Mouse (Mus musculus): ENCODE results near the gene Sult2b1. TPM values are rescaled to one million over a fixed set of nuclear protein-coding genes. Genes with fewer than 3 reads are reported as not detected.

Gene Sult2b1
- polyA plus RNA-seq, 2 experiments, result 0.35 to 0.43 TPM

DNA sequence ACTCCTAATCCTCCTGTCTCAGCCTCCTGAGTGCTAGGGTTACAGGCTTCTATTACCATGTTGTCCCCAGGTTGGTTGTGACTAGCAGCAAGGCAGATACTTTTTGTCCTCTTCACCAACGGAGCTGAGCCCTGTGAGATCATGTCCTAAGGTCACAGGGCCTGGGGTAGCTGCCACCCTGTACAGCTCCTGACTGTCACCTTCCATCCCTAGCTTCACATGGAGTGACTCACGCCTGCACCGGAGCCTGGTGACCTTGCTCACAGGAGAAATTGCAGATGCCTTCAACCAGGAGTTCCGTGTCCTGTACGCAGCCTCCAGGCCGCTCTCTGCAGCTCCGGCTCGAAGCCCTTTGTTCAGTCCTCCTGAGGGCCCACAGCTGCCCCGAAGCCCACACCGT is 58.0 kb downstream of the Sult2b1 start:
- H3K4me1 ChIP-seq (replicated peaks; ENCODE audit: control insufficient read depth in 2 of 2, insufficient read depth in 2 of 2, low read length in 1 of 2), result no peaks in the 10 kb centered on the region
- no peak overlapping the region for H3K9ac ChIP-seq (replicated peaks)
- no peak overlapping the region for H3K4me2 ChIP-seq (ENCODE audit: low read depth)
- TF ChIP-seq EP300 (IDR thresholded peaks at IDR 0.05; ENCODE audit: low read depth), result no peak
- TF ChIP-seq CTCF (IDR thresholded peaks at IDR 0.05; ENCODE audit: low read depth), result no peak
- 86% methylated on average over 10 of the region's 10 CpGs for WGBS (ENCODE audit: insufficient replicate concordance)
- no peaks in the 10 kb centered on the region for H3K9me3 ChIP-seq (ENCODE audit: control insufficient read depth, low read length)
- peaks cover 17% of the 10 kb centered on the region for H3K36me3 ChIP-seq (replicated peaks; ENCODE audit: control insufficient read depth, insufficient read depth, low read depth)
- H3K27ac ChIP-seq, result no peak overlapping the region
- ATAC-seq (ENCODE audit: insufficient read depth) (no peak), DNase-seq (ENCODE audit: low read depth in 3 of 3, low spot score in 3 of 3) (no peak)
- no peaks in the 10 kb centered on the region for H3K27me3 ChIP-seq (ENCODE audit: control insufficient read depth, insufficient read depth, low read length)
- H3K4me3 ChIP-seq (ENCODE audit: insufficient read depth in 1 of 2, low read depth in 2 of 2, low read length in 2 of 2), result no peak overlapping the region

DNA sequence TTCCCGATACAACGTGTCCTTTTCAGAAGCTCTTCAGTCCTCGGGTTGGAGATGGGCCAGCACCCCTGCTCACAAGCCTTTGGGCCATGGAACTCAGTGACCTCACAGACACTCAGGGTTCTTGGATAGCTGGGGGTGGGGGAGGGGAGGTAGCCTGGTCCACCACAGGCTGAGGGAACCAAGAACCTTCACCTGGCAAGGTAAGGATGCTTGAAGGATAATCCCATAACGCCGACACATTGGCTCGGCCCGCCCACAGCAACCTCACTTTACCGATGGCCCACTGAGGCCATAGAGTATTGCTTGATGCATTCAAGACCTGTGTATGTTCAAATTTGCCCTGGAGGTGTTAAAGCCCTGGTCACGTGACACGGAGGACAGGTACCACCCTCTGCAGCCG is 58.8 kb downstream of the Sult2b1 start, which contains the start of gene Spaca4:
Gene Spaca4 (minus strand): TSS at position 101 of the 400 bp plus-strand sequence.
- Histone ChIP-seq H3K9ac (replicated peaks) (no peak within 1 kb of the TSS), H3K4me3 (ENCODE audit: insufficient read depth in 1 of 2, low read depth in 2 of 2, low read length in 2 of 2) (no peak within 1 kb of the TSS), H3K27ac (no peak within 1 kb of the TSS), H3K36me3 (replicated peaks; ENCODE audit: control insufficient read depth, insufficient read depth, low read depth) (peaks cover 24% of the 10 kb centered on the region), H3K4me2 (ENCODE audit: low read depth) (no peak within 1 kb of the TSS), H3K4me1 (replicated peaks; ENCODE audit: control insufficient read depth in 2 of 2, insufficient read depth in 2 of 2, low read length in 1 of 2) (no peaks in the 10 kb centered on the region), H3K27me3 (ENCODE audit: control insufficient read depth, insufficient read depth, low read length) (no peaks in the 10 kb centered on the region), H3K9me3 (ENCODE audit: control insufficient read depth, low read length) (no peaks in the 10 kb centered on the region)
- WGBS (ENCODE audit: insufficient replicate concordance), result 80% methylated on average over 11 of the region's 11 CpGs
- ATAC-seq (ENCODE audit: insufficient read depth) (no peak), DNase-seq (ENCODE audit: low read depth in 3 of 3, low spot score in 3 of 3) (no peak)
- TF ChIP-seq CTCF (IDR thresholded peaks at IDR 0.05; ENCODE audit: low read depth) (no peak), EP300 (IDR thresholded peaks at IDR 0.05; ENCODE audit: low read depth) (no peak)

DNA sequence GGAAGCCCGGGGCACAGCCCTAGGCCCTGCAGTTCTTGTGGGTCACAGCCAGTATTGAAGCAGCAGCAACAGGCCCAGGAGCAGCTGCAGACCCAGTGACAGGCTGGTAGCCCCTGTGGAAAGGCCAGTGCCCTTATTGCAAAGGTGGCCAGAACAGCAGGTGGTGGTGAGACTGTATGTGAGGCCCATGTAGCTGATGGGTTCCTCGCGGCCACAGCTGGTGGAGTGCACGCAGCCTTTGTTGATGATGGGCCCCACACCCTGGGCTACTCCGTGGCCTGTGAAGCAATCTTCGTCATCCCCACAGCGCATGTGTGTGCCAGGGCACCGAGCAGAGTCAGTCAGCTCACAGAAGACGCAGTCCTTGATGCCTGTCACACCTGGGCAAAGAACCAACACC is 59.3 kb downstream of the Sult2b1 start:
- H3K4me2 ChIP-seq (ENCODE audit: low read depth), result no peak overlapping the region
- ATAC-seq (ENCODE audit: insufficient read depth) (no peak), DNase-seq (ENCODE audit: low read depth in 3 of 3, low spot score in 3 of 3) (no peak)
- no peaks in the 10 kb centered on the region for H3K27me3 ChIP-seq (ENCODE audit: control insufficient read depth, insufficient read depth, low read length)
- peaks cover 28% of the 10 kb centered on the region for H3K36me3 ChIP-seq (replicated peaks; ENCODE audit: control insufficient read depth, insufficient read depth, low read depth)
- H3K9ac ChIP-seq (replicated peaks), result no peak overlapping the region
- no peak overlapping the region for H3K27ac ChIP-seq
- no peak overlapping the region for H3K4me3 ChIP-seq (ENCODE audit: insufficient read depth in 1 of 2, low read depth in 2 of 2, low read length in 2 of 2)
- 74% methylated on average over 9 of the region's 9 CpGs for WGBS (ENCODE audit: insufficient replicate concordance)
- no peaks in the 10 kb centered on the region for H3K9me3 ChIP-seq (ENCODE audit: control insufficient read depth, low read length)
- no peak for TF ChIP-seq CTCF (IDR thresholded peaks at IDR 0.05; ENCODE audit: low read depth)
- no peak for TF ChIP-seq EP300 (IDR thresholded peaks at IDR 0.05; ENCODE audit: low read depth)
- no peaks in the 10 kb centered on the region for H3K4me1 ChIP-seq (replicated peaks; ENCODE audit: control insufficient read depth in 2 of 2, insufficient read depth in 2 of 2, low read length in 1 of 2)

DNA sequence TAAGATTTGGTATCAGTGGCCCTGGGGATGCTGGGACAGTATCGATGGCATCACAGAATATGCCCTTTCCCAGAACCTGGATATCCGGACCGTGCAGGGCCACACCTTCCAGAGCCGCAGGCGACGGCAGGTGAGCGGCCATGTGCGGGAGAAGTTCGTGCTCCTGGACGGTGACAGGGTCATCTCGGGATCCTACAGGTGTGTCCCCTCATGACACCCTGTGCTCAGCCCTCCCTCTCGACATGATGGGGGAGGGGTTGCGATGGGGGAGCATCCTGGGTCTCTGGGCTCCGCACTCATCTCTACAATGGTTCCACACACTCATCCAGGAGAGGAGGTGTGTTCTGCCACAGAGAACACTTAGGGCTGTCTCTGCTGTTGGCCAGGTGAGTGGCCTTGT is 60.7 kb downstream of the Sult2b1 start:
- Histone ChIP-seq H3K36me3 (replicated peaks; ENCODE audit: control insufficient read depth, insufficient read depth, low read depth) (peaks cover 41% of the 10 kb centered on the region), H3K4me3 (ENCODE audit: insufficient read depth in 1 of 2, low read depth in 2 of 2, low read length in 2 of 2) (no peak overlapping the region), H3K9ac (replicated peaks) (no peak overlapping the region), H3K4me2 (ENCODE audit: low read depth) (no peak overlapping the region), H3K4me1 (replicated peaks; ENCODE audit: control insufficient read depth in 2 of 2, insufficient read depth in 2 of 2, low read length in 1 of 2) (peaks cover 3 to 8% of the 10 kb centered on the region in 2 experiments; a peak in 1 of 4 replicates), H3K27ac (no peak overlapping the region), H3K27me3 (ENCODE audit: control insufficient read depth, insufficient read depth, low read length) (no peaks in the 10 kb centered on the region), H3K9me3 (ENCODE audit: control insufficient read depth, low read length) (no peaks in the 10 kb centered on the region)
- ATAC-seq (ENCODE audit: insufficient read depth) (no peak), DNase-seq (ENCODE audit: low read depth in 3 of 3, low spot score in 3 of 3) (no peak)
- WGBS (ENCODE audit: insufficient replicate concordance), result 88% methylated on average over 14 of the region's 14 CpGs
- TF ChIP-seq EP300 (IDR thresholded peaks at IDR 0.05; ENCODE audit: low read depth) (no peak), CTCF (IDR thresholded peaks at IDR 0.05; ENCODE audit: low read depth) (no peak)

DNA sequence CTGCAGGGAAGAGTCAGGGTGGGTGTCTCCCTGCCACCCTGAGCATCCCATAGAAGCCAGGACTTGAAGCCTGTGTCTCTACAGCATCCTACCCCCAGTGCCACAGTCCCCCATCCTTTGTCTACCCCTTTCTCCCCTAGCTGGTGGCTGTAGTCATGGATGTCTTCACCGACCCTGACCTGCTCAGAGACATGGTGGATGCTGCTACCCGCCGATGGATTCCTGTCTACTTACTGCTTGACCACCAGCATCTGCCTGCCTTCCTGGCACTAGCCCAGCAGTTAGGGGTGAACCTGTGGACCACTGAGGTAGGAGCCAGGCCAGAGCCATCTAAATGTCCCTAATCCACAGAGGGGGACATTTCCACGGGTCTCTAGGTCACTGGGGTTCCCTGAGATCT is 61.2 kb downstream of the Sult2b1 start:
- ATAC-seq (ENCODE audit: insufficient read depth) (no peak), DNase-seq (ENCODE audit: low read depth in 3 of 3, low spot score in 3 of 3) (no peak)
- peaks cover 3 to 8% of the 10 kb centered on the region in 2 experiments; a peak in 1 of 4 replicates for H3K4me1 ChIP-seq (replicated peaks; ENCODE audit: control insufficient read depth in 2 of 2, insufficient read depth in 2 of 2, low read length in 1 of 2)
- WGBS (ENCODE audit: insufficient replicate concordance), result 77% methylated on average over 4 of the region's 4 CpGs
- no peak overlapping the region for H3K4me2 ChIP-seq (ENCODE audit: low read depth)
- H3K27ac ChIP-seq, result no peak overlapping the region
- TF ChIP-seq CTCF (IDR thresholded peaks at IDR 0.05; ENCODE audit: low read depth) (no peak), EP300 (IDR thresholded peaks at IDR 0.05; ENCODE audit: low read depth) (no peak)
- no peak overlapping the region for H3K4me3 ChIP-seq (ENCODE audit: insufficient read depth in 1 of 2, low read depth in 2 of 2, low read length in 2 of 2)
- H3K36me3 ChIP-seq (replicated peaks; ENCODE audit: control insufficient read depth, insufficient read depth, low read depth), result peaks cover 41% of the 10 kb centered on the region
- no peaks in the 10 kb centered on the region for H3K27me3 ChIP-seq (ENCODE audit: control insufficient read depth, insufficient read depth, low read length)
- H3K9me3 ChIP-seq (ENCODE audit: control insufficient read depth, low read length), result no peaks in the 10 kb centered on the region
- no peak overlapping the region for H3K9ac ChIP-seq (replicated peaks)
